Mouse (Mus musculus): ENCODE data around the gene Hadhb.

The Hadhb gene
- long read RNA-seq, experiment 1, transcript Hadhb-203 (16 exons, 2,048 nt), result minor isoform, 122 of 363 reads
- long read RNA-seq, experiment 1, transcript Hadhb-201 (16 exons, 2,033 nt), result major isoform, 198 of 363 reads
- long read RNA-seq, experiment 1, partial matches to known transcripts, result 18 of 363 reads
- long read RNA-seq, experiment 1, other reads (novel, unspliced or antisense), result 20 of 363 reads
- long read RNA-seq, experiment 2, transcript Hadhb-201 (16 exons, 2,033 nt), result major isoform, 189 of 346 reads
- long read RNA-seq, experiment 2, transcript Hadhb-203 (16 exons, 2,048 nt), result minor isoform, 110 of 346 reads
- long read RNA-seq, experiment 2, transcript Hadhb-202 (16 exons, 2,045 nt), result minor isoform, 10 of 346 reads
- long read RNA-seq, experiment 2, partial matches to known transcripts, result 26 of 346 reads
- long read RNA-seq, experiment 2, other reads (novel, unspliced or antisense), result 11 of 346 reads

DNA sequence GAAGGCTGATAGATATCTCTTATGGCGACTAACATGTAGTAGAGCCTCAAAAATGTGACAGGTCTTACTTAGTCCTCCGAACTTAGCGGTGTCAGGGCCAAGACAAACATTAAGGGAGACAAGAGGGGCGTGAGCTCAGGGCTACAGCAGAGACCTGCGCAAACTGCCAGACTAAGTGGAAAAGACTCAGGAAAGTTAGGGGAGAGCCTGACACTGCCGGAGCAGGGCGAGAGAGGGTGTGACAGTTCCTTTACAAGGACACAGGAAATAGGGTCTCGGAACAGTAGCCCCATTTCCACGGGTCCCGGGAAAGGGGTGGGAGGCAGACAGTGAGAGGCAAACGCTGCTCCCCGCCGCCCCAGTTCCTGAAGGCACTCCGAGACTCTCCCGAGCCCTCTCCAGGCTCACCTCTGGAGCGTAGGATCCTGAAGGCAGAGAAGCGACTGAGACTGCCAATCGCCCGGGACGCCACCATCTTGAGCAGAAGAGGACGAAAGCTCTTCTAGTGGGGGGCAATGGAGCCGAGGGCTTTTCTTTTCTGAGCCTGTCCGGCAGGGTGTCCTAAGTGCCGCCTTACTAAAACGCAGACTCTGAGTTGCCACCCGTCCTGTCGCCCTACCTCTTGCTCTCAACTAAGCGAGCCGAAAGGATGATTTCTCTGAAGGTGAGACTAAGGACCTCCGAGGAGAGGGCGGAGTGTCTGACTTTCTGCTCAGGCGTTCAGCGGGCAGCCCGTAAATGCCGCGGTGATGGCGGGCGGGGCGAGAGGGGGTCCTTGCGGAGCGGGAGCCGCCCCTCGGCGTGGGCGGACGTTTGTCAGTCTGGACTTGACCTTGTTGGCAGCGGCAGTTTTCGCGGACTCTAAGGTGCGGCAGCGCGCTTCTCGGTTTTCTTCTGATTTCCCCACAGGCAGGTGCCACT is at the start of gene Hadhb, which contains the start of gene Hadha:
Gene Hadhb (plus strand): TSS at position 775 of the 921 bp plus-strand sequence.
Gene Hadha (minus strand): TSS at position 689 of the 921 bp plus-strand sequence.
- intact Hi-C loops (cut with DNase I), result no loop called here

DNA sequence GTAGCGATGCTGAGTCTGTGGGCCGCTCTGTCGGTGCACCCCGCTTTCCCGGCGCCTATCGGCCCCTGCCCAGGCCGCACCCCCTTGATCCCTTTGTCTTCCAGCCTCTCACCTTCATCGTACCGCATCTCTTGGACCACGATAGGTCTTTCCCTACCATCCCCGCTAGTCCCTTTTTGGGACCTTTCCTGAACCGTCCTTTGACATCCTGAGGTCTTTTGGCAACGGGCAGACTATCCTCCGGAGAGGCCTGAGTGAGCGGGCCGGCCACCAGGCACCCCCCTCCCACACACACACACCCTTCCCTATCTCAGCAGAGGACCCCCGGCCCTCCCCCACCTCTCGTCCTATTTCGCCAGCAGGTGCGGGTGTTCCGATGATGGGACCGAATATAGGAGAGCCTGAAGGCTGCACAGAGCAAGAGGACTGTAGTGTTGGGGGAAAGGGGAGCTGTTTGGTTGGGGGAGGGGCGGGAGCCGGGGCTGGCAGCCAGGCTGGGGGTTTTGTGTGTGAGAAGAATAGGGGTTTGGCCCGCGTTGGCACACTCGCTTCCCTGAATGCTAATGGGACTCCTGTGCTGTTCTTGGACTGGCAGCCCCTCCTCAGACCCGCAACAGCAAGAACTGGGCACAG is 49.3 kb upstream of the Hadhb start, which contains the start of gene 3110082J24Rik:
Gene 3110082J24Rik (minus strand): TSS at position 419 of the 633 bp plus-strand sequence.
- intact Hi-C loops (cut with DNase I), result no loop called here

DNA sequence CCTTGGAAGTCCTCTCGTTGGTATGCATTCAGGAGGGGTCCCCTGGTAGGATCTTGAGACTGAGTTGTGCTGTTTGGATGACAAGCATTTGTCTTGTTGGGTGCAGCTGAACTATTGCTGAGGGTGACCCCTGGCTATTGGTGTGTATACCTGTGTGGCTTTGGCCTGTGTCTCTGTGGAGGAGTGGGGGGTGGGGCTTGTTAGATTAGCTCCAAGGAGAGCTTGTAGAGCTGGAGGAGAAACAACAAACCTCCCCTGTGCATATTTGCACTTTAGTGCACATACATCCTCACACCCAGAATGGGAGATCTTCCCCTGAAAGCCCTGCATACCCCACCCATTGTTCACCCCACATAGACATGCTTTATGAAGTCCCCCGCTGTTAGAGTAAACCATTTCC is 48.3 kb upstream of the Hadhb start:
- intact Hi-C loops (cut with DNase I), result no loop called here

DNA sequence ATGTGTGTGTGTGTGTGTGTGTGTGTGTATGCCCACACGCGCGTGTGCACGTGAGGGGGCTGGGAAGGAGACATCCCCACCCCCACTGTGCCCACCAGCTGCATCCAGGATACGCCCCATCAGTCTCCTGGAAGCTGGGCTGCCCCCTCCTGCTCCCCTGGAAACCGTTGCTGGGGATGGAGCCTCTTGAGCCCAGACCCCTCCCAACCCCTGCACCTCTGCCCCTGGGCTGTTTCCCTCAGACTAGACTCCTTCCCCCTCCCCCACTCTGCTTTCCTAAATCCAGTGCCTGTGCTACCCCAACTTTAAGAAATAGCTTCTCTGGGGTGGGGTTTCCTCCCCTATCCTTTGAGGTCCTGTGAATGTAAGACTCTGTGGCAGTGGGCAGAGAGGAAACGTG is 47.9 kb upstream of the Hadhb start:
- intact Hi-C loops (cut with DNase I), result no loop called here

DNA sequence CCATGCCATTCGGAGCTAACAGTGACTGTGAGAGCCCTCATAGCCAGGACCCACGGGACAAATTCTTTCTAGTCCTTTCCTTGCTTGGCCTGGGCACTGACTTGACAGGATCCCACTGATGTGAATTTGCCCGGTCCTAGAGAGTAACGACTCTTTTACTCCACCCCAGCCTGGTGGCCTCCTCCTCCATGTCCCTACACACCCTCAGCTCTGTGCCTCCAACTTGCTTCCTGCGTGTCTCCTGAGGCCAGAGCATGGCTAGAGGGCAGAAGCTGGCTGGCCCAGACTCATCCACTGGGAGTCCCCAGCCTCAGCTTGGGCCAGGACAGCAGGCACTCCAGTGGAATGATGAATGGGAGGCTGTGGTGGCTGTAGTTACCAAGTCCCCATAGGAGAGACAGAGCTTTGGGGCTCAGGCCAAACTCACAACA is 47.4 kb upstream of the Hadhb start:
- intact Hi-C loops (cut with DNase I), result no loop called here

DNA sequence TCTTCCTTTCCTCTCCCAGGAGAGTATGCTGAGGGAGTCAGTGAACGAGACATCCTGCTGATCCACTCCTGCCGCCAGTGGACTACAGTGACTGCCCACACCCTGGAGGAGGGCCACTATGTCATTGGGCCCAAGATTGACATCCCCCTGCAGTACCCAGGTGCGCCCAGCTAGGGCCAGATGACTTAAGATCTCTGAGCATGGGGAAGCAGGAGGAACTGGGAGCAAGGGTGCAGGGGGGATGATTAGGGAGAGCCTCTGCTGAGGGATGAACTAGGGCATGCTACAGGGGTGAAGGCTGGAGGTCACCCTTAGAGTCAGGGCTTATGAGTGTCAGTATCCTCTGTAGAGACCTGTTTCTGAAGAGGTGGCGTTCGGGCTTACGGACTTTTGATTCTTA is 46.8 kb upstream of the Hadhb start:
- intact Hi-C loops (cut with DNase I), result no loop called here

DNA sequence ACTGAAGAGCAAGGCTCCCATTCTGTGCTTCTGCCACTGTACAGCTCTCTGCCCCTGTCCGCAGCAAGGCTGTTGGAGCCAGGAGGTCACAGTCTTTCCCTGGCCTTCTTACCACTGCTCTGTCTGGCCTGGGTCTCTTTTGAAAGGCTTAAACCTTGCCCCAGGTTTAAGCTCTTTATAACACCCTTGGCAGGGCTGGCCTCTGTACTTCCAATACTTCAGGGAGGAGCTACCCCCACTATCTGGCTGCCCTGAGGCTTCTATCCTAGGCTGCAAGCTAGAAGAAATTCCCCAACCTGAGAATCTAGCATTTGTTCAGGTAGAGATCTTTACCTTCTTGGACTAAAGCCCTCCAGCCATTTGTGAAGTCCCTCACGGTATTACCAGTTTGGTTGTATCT is 45.1 kb upstream of the Hadhb start:
- intact Hi-C loops (cut with DNase I), result loop anchor here (5.0 kb wide), 1 partner anchor 87 kb away; no protein-coding TSS in a partner anchor

DNA sequence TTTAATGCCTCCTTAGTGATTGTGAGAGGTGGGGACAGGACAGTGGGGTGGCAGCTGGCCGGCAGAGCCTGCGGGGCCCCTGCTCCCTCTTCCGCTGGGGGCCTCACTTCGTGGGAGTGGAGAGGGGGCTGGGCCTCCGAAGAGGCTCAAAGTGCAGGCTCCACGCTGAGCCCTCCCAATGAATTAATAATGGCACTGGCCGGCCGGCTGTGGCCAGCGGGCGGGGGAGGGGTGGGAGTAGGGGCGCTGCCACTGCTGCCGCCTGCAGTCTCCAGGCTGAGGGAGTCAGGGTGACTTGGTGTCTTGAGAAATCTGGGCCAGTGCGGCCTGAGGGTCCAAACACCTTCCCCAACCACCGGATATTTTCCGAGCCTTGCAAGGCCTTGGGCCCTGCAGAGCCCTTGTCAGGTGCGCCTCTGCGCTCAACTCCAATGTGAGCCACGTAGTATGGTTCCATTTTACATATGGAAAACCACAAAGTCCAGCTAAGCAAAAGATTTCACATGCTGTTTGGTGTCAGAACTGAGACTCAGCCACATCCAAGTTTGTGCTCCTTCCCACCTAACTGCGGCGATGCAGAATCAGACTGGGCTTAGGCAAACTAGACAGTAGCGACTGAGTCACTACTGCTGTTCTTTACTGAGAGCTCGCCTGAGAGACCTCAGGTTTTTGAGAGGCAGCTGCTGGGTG is 44.5 kb upstream of the Hadhb start:
- intact Hi-C loops (cut with DNase I), result loop anchor here (5.0 kb wide), 1 partner anchor 87 kb away; no protein-coding TSS in a partner anchor

DNA sequence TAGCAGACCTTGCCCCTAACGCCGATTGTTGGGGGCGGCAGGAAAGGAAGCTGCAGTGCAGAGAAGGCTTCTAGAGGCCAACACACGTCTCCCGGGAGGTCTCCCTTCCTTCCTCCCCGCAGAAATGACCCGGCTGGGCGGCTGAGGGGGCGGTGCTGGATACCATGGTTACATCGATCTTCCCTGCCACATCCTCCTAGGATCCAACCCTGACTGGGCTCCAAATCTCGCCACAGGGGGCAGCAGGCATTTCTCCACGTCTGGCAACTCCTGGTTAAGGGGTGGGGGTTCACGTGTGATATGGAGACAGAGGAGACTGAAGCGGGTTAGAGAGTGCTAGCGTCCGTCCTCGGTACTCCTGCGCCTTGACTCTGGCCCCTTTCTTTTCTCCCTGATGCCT is 43.9 kb upstream of the Hadhb start:
- intact Hi-C loops (cut with DNase I), result loop anchor here (5.0 kb wide), 1 partner anchor 86 kb away; no protein-coding TSS in a partner anchor

DNA sequence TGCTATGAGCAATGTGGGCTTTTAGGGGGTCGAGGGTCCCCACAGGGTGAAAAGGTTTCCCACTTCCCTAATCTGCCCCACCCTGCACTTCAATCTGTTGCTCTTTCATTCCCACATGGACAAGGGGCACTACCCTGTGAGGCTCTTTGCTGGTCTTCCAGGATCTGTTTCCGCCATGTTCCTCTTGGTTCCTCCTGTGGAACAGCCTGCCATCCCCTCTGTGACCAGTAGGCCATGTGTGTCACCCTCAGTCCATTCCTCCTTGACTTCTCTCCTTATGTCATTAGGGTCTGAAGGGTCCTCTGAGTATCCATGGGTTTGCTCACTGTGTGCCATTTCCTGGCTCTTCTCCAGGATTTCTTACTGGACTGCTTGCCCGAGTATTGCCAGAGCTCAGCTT is 43.3 kb upstream of the Hadhb start:
- intact Hi-C loops (cut with DNase I), result loop anchor here (5.0 kb wide), 1 partner anchor 86 kb away; no protein-coding TSS in a partner anchor

DNA sequence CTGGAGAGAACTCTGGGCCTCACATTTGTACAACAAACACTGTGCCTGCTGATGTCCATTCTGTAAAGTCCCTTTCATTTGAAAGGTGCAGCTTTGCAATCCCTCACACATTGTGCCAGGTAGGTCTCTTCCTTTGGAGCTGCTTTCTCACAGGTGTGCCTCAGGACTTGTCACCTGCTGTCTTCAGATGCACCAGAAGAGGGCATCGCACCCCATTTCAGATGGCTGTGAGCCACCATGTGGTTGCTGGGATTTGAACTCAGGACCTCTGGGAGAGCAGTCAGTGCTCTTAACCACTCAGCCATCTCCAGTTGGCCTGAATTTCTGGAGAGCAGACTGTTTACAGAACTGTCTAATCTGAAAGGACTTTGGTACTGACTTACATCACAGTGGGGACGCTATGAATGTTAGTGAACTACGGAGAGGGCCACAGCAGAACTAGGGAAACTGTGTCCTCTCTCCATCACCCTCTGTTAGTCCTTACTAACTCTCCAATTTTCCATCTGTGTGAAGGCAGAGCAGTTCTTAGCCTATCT is 42.4 kb upstream of the Hadhb start:
- intact Hi-C loops (cut with DNase I), result loop anchor here (5.0 kb wide), 1 partner anchor 85 kb away; no protein-coding TSS in a partner anchor

DNA sequence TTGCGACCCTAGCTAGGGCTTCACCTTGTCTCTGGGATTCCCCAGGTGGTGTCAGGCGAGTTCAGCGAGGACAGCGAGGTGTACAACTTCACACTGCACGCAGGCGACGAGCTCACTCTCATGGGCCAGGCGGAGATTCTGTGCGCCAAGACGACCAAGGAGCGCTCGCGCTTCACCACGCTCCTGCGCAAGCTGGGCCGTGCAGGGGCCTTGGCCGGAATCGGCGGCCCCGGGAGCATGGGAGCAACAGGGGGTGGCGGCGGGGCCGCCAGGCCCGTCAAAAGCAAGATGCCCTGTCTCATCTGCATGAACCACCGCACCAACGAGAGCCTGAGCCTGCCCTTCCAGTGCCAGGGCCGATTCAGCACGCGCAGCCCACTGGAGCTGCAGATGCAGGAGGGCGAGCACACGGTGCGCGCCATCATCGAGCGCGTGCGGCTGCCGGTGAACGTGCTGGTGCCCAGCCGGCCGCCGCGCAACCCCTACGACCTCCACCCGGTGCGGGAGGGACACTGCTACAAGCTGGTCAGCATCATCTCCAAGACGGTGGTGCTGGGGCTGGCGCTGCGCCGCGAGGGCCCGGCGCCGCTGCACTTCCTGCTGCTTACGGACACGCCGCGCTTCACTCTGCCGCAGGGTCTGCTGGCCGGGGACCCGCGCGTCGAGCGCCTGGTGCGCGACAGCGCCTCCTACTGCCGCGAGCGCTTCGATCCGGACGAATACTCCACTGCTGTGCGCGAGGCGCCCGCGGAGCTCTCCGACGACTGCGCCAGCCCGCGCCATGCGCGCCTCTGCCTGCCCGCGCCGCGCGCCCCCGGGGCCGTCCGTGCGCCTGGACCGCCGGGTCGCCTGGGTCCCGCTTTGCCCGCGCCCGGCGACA is 40.9 kb upstream of the Hadhb start:
- intact Hi-C loops (cut with DNase I), result loop anchor here (5.0 kb wide), 1 partner anchor 83 kb away; no protein-coding TSS in a partner anchor

DNA sequence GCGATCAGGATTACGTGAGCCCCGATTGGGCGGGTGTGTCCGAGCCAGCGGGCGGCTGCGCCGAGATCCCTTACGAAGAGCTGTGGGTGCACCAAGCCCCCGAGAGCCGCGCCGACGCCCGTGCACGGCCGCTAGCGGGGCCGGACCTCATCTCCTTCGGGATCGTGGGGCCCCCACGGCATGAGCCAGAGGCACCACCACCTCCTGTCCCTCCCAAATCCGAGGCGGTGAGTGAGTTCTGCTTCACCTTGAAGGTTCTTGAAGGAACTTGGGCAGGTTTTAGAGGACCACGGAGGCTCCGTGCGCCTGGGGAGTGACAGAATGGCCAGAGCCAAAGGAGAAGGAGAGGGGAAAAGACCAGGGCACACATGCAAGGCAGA is 40.3 kb upstream of the Hadhb start:
- intact Hi-C loops (cut with DNase I), result loop anchor here (5.0 kb wide), 1 partner anchor 83 kb away; no protein-coding TSS in a partner anchor

DNA sequence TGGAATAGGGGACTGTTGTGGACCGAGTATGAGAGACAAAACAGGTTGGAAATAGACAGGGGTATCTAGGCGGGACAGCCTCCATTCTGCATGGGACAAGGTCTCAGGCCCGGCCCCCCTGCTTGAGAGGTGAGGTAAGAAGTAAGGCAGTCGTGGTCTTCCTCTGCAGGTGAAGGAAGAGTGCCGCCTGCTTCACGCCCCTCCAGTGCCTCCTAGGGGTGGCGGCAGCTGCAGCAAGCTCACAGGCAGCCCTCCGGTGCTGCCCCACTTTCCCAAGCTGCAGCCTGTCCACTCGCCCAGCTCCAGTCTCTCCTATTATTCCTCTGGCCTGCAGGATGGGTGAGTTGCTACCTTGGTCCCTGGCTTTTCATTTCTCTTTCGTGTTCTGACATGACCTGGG is 39.3 kb upstream of the Hadhb start:
- intact Hi-C loops (cut with DNase I), result no loop called here

DNA sequence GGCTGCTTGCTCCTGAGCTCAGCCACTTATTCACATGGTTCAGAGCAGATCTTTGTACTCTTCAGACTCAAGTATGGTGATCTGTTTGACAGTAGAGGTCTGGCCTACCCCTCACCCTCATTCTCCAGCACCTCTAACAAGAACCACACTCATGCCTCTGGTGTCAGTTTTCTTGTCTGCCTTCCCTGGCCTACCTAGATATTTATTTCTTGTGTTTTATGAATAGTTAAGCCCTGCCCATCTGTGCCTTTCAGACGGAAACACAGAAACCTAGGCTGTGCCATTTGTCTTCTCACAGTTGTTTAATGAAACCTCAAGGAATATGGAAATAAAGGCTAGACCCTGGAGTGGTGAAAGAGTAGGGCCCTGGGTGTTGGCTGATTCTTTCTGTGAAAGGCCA is 37.0 kb upstream of the Hadhb start:
- intact Hi-C loops (cut with DNase I), result no loop called here

DNA sequence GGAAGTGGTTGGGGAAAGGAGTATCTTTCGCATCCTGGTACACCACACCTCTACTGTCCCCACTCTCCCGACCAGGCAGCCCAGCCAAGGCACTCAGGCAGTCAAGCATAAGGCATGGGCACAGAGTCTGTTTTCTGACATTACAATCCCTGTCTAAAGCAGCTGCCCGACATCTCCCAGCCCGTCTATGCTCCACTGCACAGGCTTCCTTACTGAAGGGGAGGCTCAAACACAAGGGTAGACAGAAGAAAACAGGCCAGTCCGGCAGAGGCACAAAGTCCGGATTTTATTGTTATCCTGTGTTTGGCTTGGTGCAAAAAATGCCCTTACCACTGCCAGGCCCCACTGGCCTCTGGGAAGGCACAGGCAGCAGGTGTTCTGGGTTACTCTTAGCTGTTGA is 35.9 kb upstream of the Hadhb start:
- intact Hi-C loops (cut with DNase I), result no loop called here

DNA sequence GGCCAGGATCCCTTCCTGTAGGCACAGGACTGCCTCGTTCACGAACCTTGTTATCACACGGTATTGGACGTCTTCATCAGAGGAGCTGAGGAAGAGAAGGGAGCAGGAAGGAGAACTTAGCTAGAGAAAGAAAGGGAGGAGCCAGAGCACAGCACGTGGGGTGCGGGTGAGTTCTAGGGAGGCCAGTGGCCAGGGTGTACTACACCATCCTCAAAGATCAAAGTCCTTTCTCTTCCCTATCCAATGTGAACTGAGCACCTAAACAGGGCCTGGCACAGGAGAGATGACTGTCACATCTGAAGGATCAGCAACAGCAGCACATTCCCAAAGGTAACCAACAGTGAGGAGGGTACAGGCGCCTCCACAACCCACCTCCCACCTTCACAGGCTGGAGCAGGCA is 34.9 kb upstream of the Hadhb start:
- intact Hi-C loops (cut with DNase I), result no loop called here

DNA sequence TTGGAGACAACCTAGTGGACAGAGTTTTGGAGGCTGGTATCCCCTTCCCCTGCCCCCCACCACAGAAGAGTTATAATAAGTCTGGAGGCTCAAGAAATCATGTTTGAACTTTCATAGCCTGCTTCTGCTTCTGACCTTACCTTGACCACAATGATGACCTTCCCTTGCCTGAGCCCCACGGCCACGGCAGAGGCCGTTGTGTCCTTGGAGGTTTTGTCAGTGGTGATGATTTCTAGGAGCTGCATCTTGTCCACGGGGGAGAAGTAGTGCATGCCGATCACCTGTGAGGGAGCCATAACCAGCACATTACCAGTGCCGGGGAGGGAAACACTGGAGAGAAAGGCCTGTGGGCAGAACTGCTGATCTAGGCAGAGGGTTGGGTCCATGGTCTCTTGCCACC is 32.6 kb upstream of the Hadhb start:
- intact Hi-C loops (cut with DNase I), result no loop called here

DNA sequence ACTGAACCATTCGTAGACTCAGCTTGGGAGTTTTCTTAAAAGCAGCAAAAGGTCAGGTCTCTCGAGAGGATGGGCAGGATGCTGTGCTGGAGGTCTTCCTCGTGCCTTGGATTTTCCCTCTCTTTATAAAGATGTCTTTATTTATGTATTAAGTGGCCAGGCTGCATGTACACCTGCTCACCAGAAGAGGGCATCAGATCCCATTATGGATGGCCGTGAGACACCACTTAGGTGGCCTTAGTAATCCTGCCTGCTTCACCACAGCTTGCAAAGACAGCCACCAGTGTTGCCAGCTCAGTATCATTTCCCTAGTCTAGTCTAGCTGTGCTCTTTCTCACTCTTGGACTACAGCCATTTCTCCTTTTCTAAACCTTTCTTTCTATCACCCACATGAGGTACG is 29.5 kb upstream of the Hadhb start:
- intact Hi-C loops (cut with DNase I), result no loop called here

Data from adrenal gland (tissue).